In the genomic region with DNA sequence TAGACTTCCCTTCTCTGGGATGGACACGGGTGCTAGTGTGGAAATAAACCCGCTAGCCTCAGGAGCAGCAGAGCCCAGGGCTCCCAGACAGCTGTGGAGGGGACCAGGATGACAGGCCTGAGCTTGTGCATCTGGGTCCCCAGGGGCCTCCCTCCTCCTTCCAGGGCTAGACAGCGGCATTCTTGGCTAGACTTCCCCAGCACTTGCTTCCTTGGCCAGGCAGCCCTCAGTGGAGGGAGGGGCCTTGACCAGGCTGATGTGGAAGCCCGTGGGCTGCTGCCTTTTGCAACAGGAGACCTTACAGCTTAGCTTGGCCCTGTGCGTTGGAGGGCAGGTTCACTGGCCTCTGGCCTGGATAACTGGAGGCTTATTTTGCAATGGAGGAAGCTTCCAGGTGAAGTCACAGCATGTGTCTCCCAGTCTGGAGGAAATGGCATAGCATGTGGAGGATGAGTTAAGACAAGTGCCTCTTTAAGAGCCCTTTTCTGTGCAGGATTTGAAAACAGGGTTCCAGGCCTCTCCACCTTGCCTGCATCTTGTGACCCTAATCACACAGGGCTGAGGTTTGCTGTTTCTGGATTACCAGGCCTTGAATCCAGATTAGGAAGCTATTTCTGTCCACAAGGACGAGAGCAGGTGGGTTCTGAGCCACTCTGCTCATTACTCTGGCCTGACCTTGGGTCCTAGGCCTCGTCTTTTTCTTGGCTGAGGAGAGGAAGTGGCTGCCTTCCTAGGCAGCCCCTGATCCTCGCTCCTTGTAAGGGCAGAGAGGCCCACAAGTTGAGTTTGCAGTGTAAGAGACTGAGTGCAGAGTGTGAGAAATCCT, we compare ENCODE assay signal across 9 mouse cellular contexts. TPM values are rescaled to one million over a fixed set of nuclear protein-coding genes. Genes with fewer than 3 reads are reported as not detected.
DNase-seq lines count a peak whose midpoint lies in the region; ATAC-seq and TF ChIP-seq lines count a peak whose summit lies in the region.
"Had no signal": no experiment of that assay in that cellular context is flagged by ENCODE, and none has a peak within 500 bp of the region (broad histone marks: within the 10 kb centered on the region; RNA-seq: fewer than 3 reads in every experiment).

No protein-coding gene starts in this region.

- peak overlapping the region; percentile 23; the same call in 1 of the 2 replicates for H3K9ac ChIP-seq in intestine, embryonic 15.5 days
- no peak overlapping the region for H3K9ac ChIP-seq in lung, postnatal 0 days (replicated peaks; ENCODE audit: low read depth)
- no peak overlapping the region for H3K9ac ChIP-seq in stomach, embryonic 14.5 days (replicated peaks; ENCODE audit: low read depth, low read length)

- no peak for TF ChIP-seq CTCF in bone marrow, adult 2 months (IDR thresholded peaks at IDR 0.05; ENCODE audit: control insufficient read depth, insufficient read depth, low read length)
- no peak for TF ChIP-seq CTCF in lung, postnatal 0 days (IDR thresholded peaks at IDR 0.05)

- TF ChIP-seq EP300 in lung, postnatal 0 days (IDR thresholded peaks at IDR 0.05), result no peak

- H3K27me3 ChIP-seq in intestine, embryonic 15.5 days (replicated peaks), result no peaks in the 10 kb centered on the region
- H3K27me3 ChIP-seq in lung, postnatal 0 days (replicated peaks; ENCODE audit: insufficient read depth, low read length), result no peaks in the 10 kb centered on the region
- no peaks in the 10 kb centered on the region for H3K27me3 ChIP-seq in stomach, embryonic 14.5 days (ENCODE audit: control insufficient read depth, insufficient read depth, low read length)

- DNase-seq in embryo, embryonic 10.5 days (ENCODE audit: low spot score), result peak; percentile 26
- DNase-seq in embryo, embryonic 9.5 days (ENCODE audit: extremely low spot score), result no peak
- peak; percentile 90 for DNase-seq in gonadal fat pad, adult 2 months (ENCODE audit: low read depth)
- DNase-seq in lung, postnatal 0 days (ENCODE audit: low spot score), result peak; percentile 54
- no peak for DNase-seq in left cerebral cortex, adult 8-10 months (ENCODE audit: low spot score in 2 of 2)

- 13% methylated on average over 8 of the region's 8 CpGs for WGBS in bone marrow, adult 2 months
- 50% methylated on average over 8 of the region's 8 CpGs for WGBS in intestine, embryonic 15.5 days
- 34% methylated on average over 8 of the region's 8 CpGs for WGBS in lung, postnatal 0 days
- WGBS in stomach, embryonic 14.5 days, result 42% methylated on average over 8 of the region's 8 CpGs

- H3K36me3 ChIP-seq in intestine, embryonic 15.5 days, result no peaks in the 10 kb centered on the region
- no peaks in the 10 kb centered on the region for H3K36me3 ChIP-seq in lung, postnatal 0 days (ENCODE audit: insufficient read depth, low read length)
- H3K36me3 ChIP-seq in stomach, embryonic 14.5 days (ENCODE audit: control insufficient read depth, insufficient read depth, low read length), result peaks cover 10% of the 10 kb centered on the region

- peak overlapping the region; percentile 92 for H3K4me2 ChIP-seq in intestine, embryonic 15.5 days (replicated peaks)
- peak overlapping the region; percentile 28 for H3K4me2 ChIP-seq in lung, postnatal 0 days (replicated peaks; ENCODE audit: low read depth, low read length)
- peak overlapping the region; percentile 84 for H3K4me2 ChIP-seq in stomach, embryonic 14.5 days (replicated peaks; ENCODE audit: low read depth, low read length)

- peaks cover 8% of the 10 kb centered on the region for H3K4me1 ChIP-seq in bone marrow, adult 2 months (ENCODE audit: control insufficient read depth, insufficient read depth, low read length)
- H3K4me1 ChIP-seq in intestine, embryonic 15.5 days (replicated peaks), result peaks cover 43% of the 10 kb centered on the region
- peaks cover 22% of the 10 kb centered on the region for H3K4me1 ChIP-seq in lung, postnatal 0 days (ENCODE audit: insufficient read depth, low read depth, low read length)
- peaks cover 26% of the 10 kb centered on the region for H3K4me1 ChIP-seq in stomach, embryonic 14.5 days (ENCODE audit: control insufficient read depth, insufficient read depth, low read length)

- peak overlapping the region; percentile 85 for H3K27ac ChIP-seq in bone marrow, adult 2 months (ENCODE audit: control insufficient read depth, insufficient read depth, low read depth, low read length, poor library complexity)
- H3K27ac ChIP-seq in intestine, embryonic 15.5 days, result peak overlapping the region; percentile 33; the same call in 1 of the 2 replicates
- peak overlapping the region; percentile 43; the same call in 1 of the 2 replicates for H3K27ac ChIP-seq in lung, postnatal 0 days (ENCODE audit: low read length)
- no peak overlapping the region; the same call in 1 of the 2 replicates for H3K27ac ChIP-seq in stomach, embryonic 14.5 days (ENCODE audit: low read length)

- H3K4me3 ChIP-seq in bone marrow, adult 2 months (replicated peaks; ENCODE audit: control insufficient read depth, low read depth, low read length), result peak overlapping the region; percentile 46
- 0 out of 2 replicates have a peak overlapping the region, but pooled peaks have one; percentile 4 for H3K4me3 ChIP-seq in intestine, embryonic 15.5 days (replicated peaks)
- H3K4me3 ChIP-seq in lung, postnatal 0 days (ENCODE audit: low read depth, low read length), result no peak overlapping the region
- 0 out of 2 replicates have a peak overlapping the region, but pooled peaks have one; percentile 94 for H3K4me3 ChIP-seq in stomach, embryonic 14.5 days (ENCODE audit: low read depth, low read length)

- no peak for TF ChIP-seq POLR2A in bone marrow, adult 2 months (IDR thresholded peaks at IDR 0.05; ENCODE audit: borderline replicate concordance, control insufficient read depth, low read depth, low read length)

- no peaks in the 10 kb centered on the region for H3K9me3 ChIP-seq in intestine, embryonic 15.5 days
- H3K9me3 ChIP-seq in lung, postnatal 0 days (ENCODE audit: low read length), result no peaks in the 10 kb centered on the region
- no peaks in the 10 kb centered on the region for H3K9me3 ChIP-seq in stomach, embryonic 14.5 days (ENCODE audit: control insufficient read depth, low read depth, low read length)

- no peak for ATAC-seq in intestine, embryonic 15.5 days
- peak; percentile 7; the same call in 1 of the 2 replicates for ATAC-seq in lung, postnatal 0 days
- no peak; the same call in 1 of the 2 replicates for ATAC-seq in stomach, embryonic 14.5 days (ENCODE audit: insufficient number of reproducible peaks, insufficient read depth, low FRiP score, low read depth)

RNA-seq across cellular contexts. Expression of a gene that starts 1.8 kb away (rescaled TPM):
- polyA plus RNA-seq in bone marrow, adult 2 months (2011; ENCODE audit: insufficient read depth, insufficient read length, low replicate concordance, missing spikeins), result 35.6 and 71.9 TPM in 2 replicates
- polyA plus RNA-seq in gonadal fat pad, adult 2 months (2012; rRNA removed), result 84.3 and 193 TPM in 2 replicates
- 33.5 and 34.6 TPM in 2 replicates for polyA plus RNA-seq in intestine, embryonic 15.5 days (2015; fragmentation: Nextera tagmentation; extraction: Ambion mirVana)
- polyA plus RNA-seq in lung, postnatal 0 days (2015; fragmentation: Nextera tagmentation; extraction: Ambion mirVana), result 35.6 and 37.5 TPM in 2 replicates
- polyA plus RNA-seq in stomach, embryonic 14.5 days (2014; fragmentation: Nextera tagmentation; extraction: Ambion mirVana), result 45.9 and 47.5 TPM in 2 replicates
- total RNA-seq in left cerebral cortex, adult 8-10 months (2022), result 10 to 100 TPM; 28.5 to 34.5 (median 30.6) TPM

RNA-seq across cellular contexts. Expression of a gene that starts 16.9 kb away (rescaled TPM):
- polyA plus RNA-seq in bone marrow, adult 2 months (2011; ENCODE audit: insufficient read depth, insufficient read length, low replicate concordance, missing spikeins), result 7.3 and 16.7 TPM in 2 replicates
- 69.5 and 94.1 TPM in 2 replicates for polyA plus RNA-seq in gonadal fat pad, adult 2 months (2012; rRNA removed)
- polyA plus RNA-seq in intestine, embryonic 15.5 days (2015; fragmentation: Nextera tagmentation; extraction: Ambion mirVana), result 78.6 and 85.0 TPM in 2 replicates
- polyA plus RNA-seq in lung, postnatal 0 days (2015; fragmentation: Nextera tagmentation; extraction: Ambion mirVana), result 47.2 and 49.2 TPM in 2 replicates
- 67.7 and 69.8 TPM in 2 replicates for polyA plus RNA-seq in stomach, embryonic 14.5 days (2014; fragmentation: Nextera tagmentation; extraction: Ambion mirVana)
- 10 to 100 TPM; 57.1 to 62.1 (median 59.4) TPM for total RNA-seq in left cerebral cortex, adult 8-10 months (2022)

RNA-seq across cellular contexts. Expression of a gene that starts 22.3 kb away (rescaled TPM):
- polyA plus RNA-seq in bone marrow, adult 2 months (2011; ENCODE audit: insufficient read depth, insufficient read length, low replicate concordance, missing spikeins), result 2.9 and 8.4 TPM in 2 replicates
- polyA plus RNA-seq in gonadal fat pad, adult 2 months (2012; rRNA removed), result 34.4 and 59.8 TPM in 2 replicates
- polyA plus RNA-seq in intestine, embryonic 15.5 days (2015; fragmentation: Nextera tagmentation; extraction: Ambion mirVana), result 23.1 and 29.0 TPM in 2 replicates
- polyA plus RNA-seq in lung, postnatal 0 days (2015; fragmentation: Nextera tagmentation; extraction: Ambion mirVana), result 12.2 and 12.7 TPM in 2 replicates
- polyA plus RNA-seq in stomach, embryonic 14.5 days (2014; fragmentation: Nextera tagmentation; extraction: Ambion mirVana), result 18.8 and 21.2 TPM in 2 replicates
- total RNA-seq in left cerebral cortex, adult 8-10 months (2022), result 100 to 1,000 TPM; 784 to 869 (median 811) TPM

RNA-seq across cellular contexts. Expression of a gene that starts 41.3 kb away (rescaled TPM):
- not detected in 2 replicates for polyA plus RNA-seq in bone marrow, adult 2 months (2011; ENCODE audit: insufficient read depth, insufficient read length, low replicate concordance, missing spikeins)
- not detected in 2 replicates for polyA plus RNA-seq in gonadal fat pad, adult 2 months (2012; rRNA removed)
- not detected in 2 replicates for polyA plus RNA-seq in intestine, embryonic 15.5 days (2015; fragmentation: Nextera tagmentation; extraction: Ambion mirVana)
- polyA plus RNA-seq in lung, postnatal 0 days (2015; fragmentation: Nextera tagmentation; extraction: Ambion mirVana), result not detected in 2 replicates
- 0.45 and 0.64 TPM in 2 replicates for polyA plus RNA-seq in stomach, embryonic 14.5 days (2014; fragmentation: Nextera tagmentation; extraction: Ambion mirVana)
- under 1 TPM in 2 of 4 experiments, not detected in 2; 0.11 to 0.19 TPM for total RNA-seq in left cerebral cortex, adult 8-10 months (2022)
- polyA plus RNA-seq: large intestine, adult 2 months had no signal

RNA-seq across cellular contexts. Expression of a gene that starts 43.8 kb away (rescaled TPM):
- 70.4 and 91.6 TPM in 2 replicates for polyA plus RNA-seq in bone marrow, adult 2 months (2011; ENCODE audit: insufficient read depth, insufficient read length, low replicate concordance, missing spikeins)
- 1.2 and 1.4 TPM in 2 replicates for polyA plus RNA-seq in gonadal fat pad, adult 2 months (2012; rRNA removed)
- 26.8 and 28.3 TPM in 2 replicates for polyA plus RNA-seq in intestine, embryonic 15.5 days (2015; fragmentation: Nextera tagmentation; extraction: Ambion mirVana)
- polyA plus RNA-seq in lung, postnatal 0 days (2015; fragmentation: Nextera tagmentation; extraction: Ambion mirVana), result 1.4 and 2.5 TPM in 2 replicates
- polyA plus RNA-seq in stomach, embryonic 14.5 days (2014; fragmentation: Nextera tagmentation; extraction: Ambion mirVana), result 40.5 and 44.6 TPM in 2 replicates
- 10 to 100 TPM in 1 of 4 experiments, 1 to 10 TPM in 3; 6.8 to 11.9 (median 7.1) TPM for total RNA-seq in left cerebral cortex, adult 8-10 months (2022)

Comparison
In these comparisons a context has a peak if more than half of its experiments do, and no peak if none do; other contexts are left out.
1. DNase-seq: peak in embryo, embryonic 10.5 days (single experiment), gonadal fat pad, adult 2 months (single experiment) and lung, postnatal 0 days (single experiment); none in embryo, embryonic 9.5 days (single experiment) and left cerebral cortex, adult 8-10 months (0 of 2).
2. H3K4me2 ChIP-seq: peak in every context shown above with its lines; median percentile 92 in intestine, embryonic 15.5 days; 84 in stomach, embryonic 14.5 days; 28 in lung, postnatal 0 days.